Mouse (Mus musculus) stomach, embryonic 16.5 days (tissue): ENCODE results near the gene Rpl26. TPM values are rescaled to one million over a fixed set of nuclear protein-coding genes. Genes with fewer than 3 reads are reported as not detected.

Source experiments
- polyA plus RNA-seq: library from polyadenylated mRNA; unstranded; fragments of >200 nt; fragmentation: Nextera tagmentation; extraction: Ambion mirVana; gene quantifications from 2 replicates; pipeline ENCODE4 v1.2.1, GENCODE M21; 2015

The Rpl26 gene
- polyA plus RNA-seq, 1 experiment from 2014 or later = 932 TPM

Other genes with a start within 250 kb of the Rpl26 start
- gene Myh10, start 210.0 kb upstream of the Rpl26 start, polyA plus RNA-seq = 81.9 and 89.9 TPM in 2 replicates
- gene Ndel1, start 29.7 kb upstream of the Rpl26 start, polyA plus RNA-seq = 82.4 and 83.5 TPM in 2 replicates
- 1.7 and 2.9 TPM in 2 replicates for gene Rnf222, start 13.0 kb upstream of the Rpl26 start, polyA plus RNA-seq
- 0.30 TPM in 1 of 2 replicates, not detected in the other for gene Odf4, start 25.5 kb downstream of the Rpl26 start, polyA plus RNA-seq
- gene Arhgef15, start 55.9 kb downstream of the Rpl26 start, polyA plus RNA-seq = 9.6 and 10.3 TPM in 2 replicates
- gene Slc25a35, start 66.5 kb downstream of the Rpl26 start, polyA plus RNA-seq = 5.2 and 6.3 TPM in 2 replicates
- 46.7 and 57.6 TPM in 2 replicates for gene Rangrf, start 73.6 kb downstream of the Rpl26 start, polyA plus RNA-seq
- 24.1 and 25.2 TPM in 2 replicates for gene Pfas, start 106.9 kb downstream of the Rpl26 start, polyA plus RNA-seq
- gene Ctc1, start 114.3 kb downstream of the Rpl26 start, polyA plus RNA-seq = 34.5 and 43.9 TPM in 2 replicates
- gene Aurkb, start 144.1 kb downstream of the Rpl26 start, polyA plus RNA-seq = 120 and 134 TPM in 2 replicates
- 7.2 and 7.8 TPM in 2 replicates for gene Borcs6, start 158.1 kb downstream of the Rpl26 start, polyA plus RNA-seq
- gene Tmem107, start 169.2 kb downstream of the Rpl26 start, polyA plus RNA-seq = 58.2 and 62.1 TPM in 2 replicates
- gene Vamp2, start 186.9 kb downstream of the Rpl26 start, polyA plus RNA-seq = 79.9 and 88.5 TPM in 2 replicates
- 21.8 and 22.3 TPM in 2 replicates for gene Per1, start 193.6 kb downstream of the Rpl26 start, polyA plus RNA-seq
- gene Hes7, start 218.8 kb downstream of the Rpl26 start, polyA plus RNA-seq = 0.40 and 0.69 TPM in 2 replicates
- 0.27 and 0.61 TPM in 2 replicates for gene 9130213A22Rik, start 221.0 kb downstream of the Rpl26 start, polyA plus RNA-seq
- 2.0 and 5.4 TPM in 2 replicates for gene Aloxe3, start 224.3 kb downstream of the Rpl26 start, polyA plus RNA-seq